Mouse (Mus musculus): Measurements from ENCODE around the gene Xbp1. TPM values are rescaled to one million over a fixed set of nuclear protein-coding genes. Genes with fewer than 3 reads are reported as not detected.
"Not testable (repeated sequence)": the region's sequence is repeated elsewhere in the genome, so short reads cannot be mapped to it uniquely, and the experiment has no call there.

Xbp1 gene
- polyA plus RNA-seq, 1 experiment from 2014 or later: 158 TPM

DNA sequence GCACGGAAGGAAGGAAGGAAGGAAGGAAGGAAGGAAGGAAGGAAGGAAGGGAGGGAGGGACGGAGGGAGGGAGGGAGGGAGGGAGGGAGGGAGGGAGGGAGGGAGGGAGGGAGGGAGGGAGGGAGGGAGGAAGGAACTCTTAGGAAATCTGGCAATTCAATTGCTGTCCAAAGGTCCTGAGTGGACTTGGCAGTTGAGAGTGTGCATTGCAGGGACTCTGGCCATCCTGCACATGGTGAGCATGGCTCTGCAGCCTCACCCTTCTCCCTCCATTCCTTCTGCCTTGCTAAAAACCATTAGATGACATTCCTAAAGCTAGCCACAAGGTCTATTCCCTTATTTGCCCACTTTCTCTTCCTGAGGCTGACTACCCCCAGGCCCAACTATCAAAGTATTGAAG is 9.8 kb upstream of the Xbp1 start:
- not testable (repeated sequence) for H3K4me2 ChIP-seq (replicated peaks; ENCODE audit: low read depth, low read length); H3K4me3 ChIP-seq (ENCODE audit: low read depth, low read length); DNase-seq (ENCODE audit: low spot score); H3K9ac ChIP-seq (ENCODE audit: low read depth, low read length); H3K9me3 ChIP-seq (ENCODE audit: control insufficient read depth, low read length); H3K36me3 ChIP-seq (ENCODE audit: control insufficient read depth, insufficient read depth, low read length); H3K27ac ChIP-seq (ENCODE audit: low read depth, low read length); ATAC-seq (ENCODE audit: low FRiP score); H3K27me3 ChIP-seq (ENCODE audit: control insufficient read depth, insufficient read depth, low read length); H3K4me1 ChIP-seq (replicated peaks; ENCODE audit: control insufficient read depth, insufficient read depth, low read length)
- no CpG with 5 or more reads among the region's 2 CpGs for WGBS

DNA sequence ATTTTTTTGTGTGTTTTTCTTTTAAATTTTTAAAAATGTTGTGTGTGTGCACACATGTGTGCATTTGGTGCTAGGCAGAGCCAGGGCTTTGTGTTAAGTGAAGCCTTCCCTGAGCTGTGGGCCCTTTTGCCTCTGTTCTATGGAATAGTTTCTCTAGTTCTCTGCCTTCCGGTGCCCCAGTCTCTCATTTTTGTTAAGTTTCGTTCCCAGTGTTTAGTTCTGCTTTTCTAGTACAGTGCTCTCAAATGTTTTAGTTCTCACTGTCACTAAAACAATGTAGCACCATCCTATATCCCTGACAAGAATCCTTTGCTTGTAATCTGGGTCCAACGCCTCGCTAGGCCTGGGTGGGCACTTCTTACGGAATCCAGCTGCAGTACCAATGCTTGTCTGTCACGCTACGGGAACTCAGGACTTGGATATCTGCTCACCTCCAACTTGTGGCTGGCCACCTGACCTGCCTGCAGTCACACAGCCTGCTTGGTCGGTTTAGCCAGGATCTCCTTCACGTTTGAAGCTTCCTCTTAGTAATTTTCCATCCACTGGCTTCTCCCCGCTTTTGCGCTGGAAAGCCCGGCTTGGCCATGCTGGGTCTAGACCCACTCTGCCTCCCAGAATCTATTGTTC is 8.2 kb upstream of the Xbp1 start:
- no peak overlapping the region for H3K27ac ChIP-seq (ENCODE audit: low read depth, low read length)
- WGBS: 81% methylated on average over 12 of the region's 12 CpGs
- no peaks in the 10 kb centered on the region for H3K36me3 ChIP-seq (ENCODE audit: control insufficient read depth, insufficient read depth, low read length)
- no peak overlapping the region for H3K9ac ChIP-seq (ENCODE audit: low read depth, low read length)
- H3K27me3 ChIP-seq (ENCODE audit: control insufficient read depth, insufficient read depth, low read length): no peaks in the 10 kb centered on the region
- ATAC-seq (ENCODE audit: low FRiP score): no peak
- H3K4me3 ChIP-seq (ENCODE audit: low read depth, low read length): no peak overlapping the region
- no peak for DNase-seq (ENCODE audit: low spot score)
- H3K4me1 ChIP-seq (replicated peaks; ENCODE audit: control insufficient read depth, insufficient read depth, low read length): no peaks in the 10 kb centered on the region
- H3K4me2 ChIP-seq (replicated peaks; ENCODE audit: low read depth, low read length): no peak overlapping the region
- no peaks in the 10 kb centered on the region for H3K9me3 ChIP-seq (ENCODE audit: control insufficient read depth, low read length)

DNA sequence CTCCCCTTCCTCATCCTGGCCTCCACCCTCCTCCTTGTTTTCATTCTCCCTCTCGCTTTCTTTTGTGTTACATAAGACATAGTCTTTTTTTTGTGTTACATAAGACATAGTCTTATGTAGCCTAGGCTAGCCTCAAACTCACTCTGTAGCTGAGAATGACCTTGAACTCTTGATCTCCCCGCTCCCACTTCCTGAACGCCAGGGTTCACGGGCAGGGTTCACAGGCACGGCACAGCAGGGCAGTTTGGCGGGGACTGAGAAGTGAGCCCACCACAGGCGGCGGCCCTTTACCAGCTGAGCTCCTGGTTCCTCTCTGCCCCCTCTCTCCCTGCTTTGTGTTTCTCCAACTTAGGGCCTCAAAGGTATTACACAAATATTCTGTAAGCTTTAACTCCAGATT is 7.5 kb upstream of the Xbp1 start:
- DNase-seq (ENCODE audit: low spot score) (no peak), ATAC-seq (ENCODE audit: low FRiP score) (no peak)
- WGBS: 76% methylated on average over 8 of the region's 8 CpGs
- Histone ChIP-seq H3K27me3 (ENCODE audit: control insufficient read depth, insufficient read depth, low read length) (no peaks in the 10 kb centered on the region), H3K9me3 (ENCODE audit: control insufficient read depth, low read length) (no peaks in the 10 kb centered on the region), H3K4me2 (replicated peaks; ENCODE audit: low read depth, low read length) (no peak overlapping the region), H3K36me3 (ENCODE audit: control insufficient read depth, insufficient read depth, low read length) (no peaks in the 10 kb centered on the region), H3K4me3 (ENCODE audit: low read depth, low read length) (no peak overlapping the region), H3K9ac (ENCODE audit: low read depth, low read length) (no peak overlapping the region), H3K4me1 (replicated peaks; ENCODE audit: control insufficient read depth, insufficient read depth, low read length) (no peaks in the 10 kb centered on the region), H3K27ac (ENCODE audit: low read depth, low read length) (no peak overlapping the region)

- Histone ChIP-seq H3K9ac (ENCODE audit: low read depth, low read length) (no peak overlapping the region), H3K27ac (ENCODE audit: low read depth, low read length) (no peak overlapping the region), H3K9me3 (ENCODE audit: control insufficient read depth, low read length) (no peaks in the 10 kb centered on the region), H3K36me3 (ENCODE audit: control insufficient read depth, insufficient read depth, low read length) (no peaks in the 10 kb centered on the region), H3K4me3 (ENCODE audit: low read depth, low read length) (no peak overlapping the region), H3K27me3 (ENCODE audit: control insufficient read depth, insufficient read depth, low read length) (no peaks in the 10 kb centered on the region), H3K4me2 (replicated peaks; ENCODE audit: low read depth, low read length) (no peak overlapping the region), H3K4me1 (replicated peaks; ENCODE audit: control insufficient read depth, insufficient read depth, low read length) (no peaks in the 10 kb centered on the region)
- DNase-seq (ENCODE audit: low spot score): no peak
- ATAC-seq (ENCODE audit: low FRiP score): no peak
- WGBS: 90% methylated on average over 4 of the region's 4 CpGs
Observed at GRCm38 (mm10) chr11:5514091-5514490, 6.4 kb upstream of the Xbp1 start.

GRCm38 (mm10) chr11:5515196-5515595 is 5.3 kb upstream of the Xbp1 start:
- Histone ChIP-seq H3K4me2 (replicated peaks; ENCODE audit: low read depth, low read length) (no peak overlapping the region), H3K9me3 (ENCODE audit: control insufficient read depth, low read length) (no peaks in the 10 kb centered on the region), H3K36me3 (ENCODE audit: control insufficient read depth, insufficient read depth, low read length) (no peaks in the 10 kb centered on the region), H3K27ac (ENCODE audit: low read depth, low read length) (no peak overlapping the region), H3K9ac (ENCODE audit: low read depth, low read length) (no peak overlapping the region), H3K4me3 (ENCODE audit: low read depth, low read length) (no peak overlapping the region), H3K27me3 (ENCODE audit: control insufficient read depth, insufficient read depth, low read length) (no peaks in the 10 kb centered on the region), H3K4me1 (replicated peaks; ENCODE audit: control insufficient read depth, insufficient read depth, low read length) (no peaks in the 10 kb centered on the region)
- ATAC-seq (ENCODE audit: low FRiP score) (no peak), DNase-seq (ENCODE audit: low spot score) (no peak)
- WGBS: 81% methylated on average over 6 of the region's 6 CpGs

DNA sequence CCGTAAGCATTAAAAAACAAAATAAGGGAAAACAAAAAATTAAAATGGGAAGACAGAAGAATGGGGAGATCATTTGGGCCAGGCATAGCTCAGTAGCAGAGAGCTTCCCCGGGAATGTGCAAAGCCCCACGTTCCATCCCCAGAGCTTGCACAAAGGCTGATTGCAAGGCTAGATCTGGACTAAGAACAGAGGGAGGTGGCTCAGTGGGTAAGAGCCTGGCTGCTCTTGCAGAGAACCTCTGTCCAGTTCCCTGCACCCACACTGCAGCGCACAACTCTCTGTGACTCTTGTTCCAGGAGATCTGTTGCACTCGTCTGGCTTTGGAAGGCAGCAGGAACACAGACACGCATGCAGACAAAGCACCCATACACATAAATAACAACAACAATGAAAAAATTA is 4.8 kb upstream of the Xbp1 start:
- no peaks in the 10 kb centered on the region for H3K36me3 ChIP-seq (ENCODE audit: control insufficient read depth, insufficient read depth, low read length)
- WGBS: 81% methylated on average over 6 of the region's 6 CpGs
- no peaks in the 10 kb centered on the region for H3K27me3 ChIP-seq (ENCODE audit: control insufficient read depth, insufficient read depth, low read length)
- no peak for DNase-seq (ENCODE audit: low spot score)
- H3K4me2 ChIP-seq (replicated peaks; ENCODE audit: low read depth, low read length): no peak overlapping the region
- H3K4me3 ChIP-seq (ENCODE audit: low read depth, low read length): no peak overlapping the region
- no peak overlapping the region for H3K27ac ChIP-seq (ENCODE audit: low read depth, low read length)
- no peak overlapping the region for H3K9ac ChIP-seq (ENCODE audit: low read depth, low read length)
- H3K9me3 ChIP-seq (ENCODE audit: control insufficient read depth, low read length): no peaks in the 10 kb centered on the region
- no peaks in the 10 kb centered on the region for H3K4me1 ChIP-seq (replicated peaks; ENCODE audit: control insufficient read depth, insufficient read depth, low read length)
- ATAC-seq (ENCODE audit: low FRiP score): no peak

- Histone ChIP-seq H3K4me1 (replicated peaks; ENCODE audit: control insufficient read depth, insufficient read depth, low read length) (no peaks in the 10 kb centered on the region), H3K9ac (ENCODE audit: low read depth, low read length) (no peak overlapping the region), H3K4me2 (replicated peaks; ENCODE audit: low read depth, low read length) (no peak overlapping the region), H3K36me3 (ENCODE audit: control insufficient read depth, insufficient read depth, low read length) (no peaks in the 10 kb centered on the region), H3K4me3 (ENCODE audit: low read depth, low read length) (no peak overlapping the region), H3K27me3 (ENCODE audit: control insufficient read depth, insufficient read depth, low read length) (no peaks in the 10 kb centered on the region), H3K27ac (ENCODE audit: low read depth, low read length) (no peak overlapping the region), H3K9me3 (ENCODE audit: control insufficient read depth, low read length) (no peaks in the 10 kb centered on the region)
- WGBS: 83% methylated on average over 7 of the region's 7 CpGs
- no peak for DNase-seq (ENCODE audit: low spot score)
- ATAC-seq (ENCODE audit: low FRiP score): no peak
Observed at GRCm38 (mm10) chr11:5516151-5516550, 4.3 kb upstream of the Xbp1 start.

GRCm38 (mm10) chr11:5516617-5517016 is 3.8 kb upstream of the Xbp1 start:
- H3K9ac ChIP-seq (ENCODE audit: low read depth, low read length): no peak overlapping the region
- H3K4me2 ChIP-seq (replicated peaks; ENCODE audit: low read depth, low read length): no peak overlapping the region
- no peaks in the 10 kb centered on the region for H3K4me1 ChIP-seq (replicated peaks; ENCODE audit: control insufficient read depth, insufficient read depth, low read length)
- H3K27ac ChIP-seq (ENCODE audit: low read depth, low read length): no peak overlapping the region
- H3K4me3 ChIP-seq (ENCODE audit: low read depth, low read length): no peak overlapping the region
- DNase-seq (ENCODE audit: low spot score): no peak
- no peaks in the 10 kb centered on the region for H3K27me3 ChIP-seq (ENCODE audit: control insufficient read depth, insufficient read depth, low read length)
- no peaks in the 10 kb centered on the region for H3K36me3 ChIP-seq (ENCODE audit: control insufficient read depth, insufficient read depth, low read length)
- ATAC-seq (ENCODE audit: low FRiP score): no peak
- no peaks in the 10 kb centered on the region for H3K9me3 ChIP-seq (ENCODE audit: control insufficient read depth, low read length)
- 92% methylated on average over 14 of the region's 14 CpGs for WGBS

DNA sequence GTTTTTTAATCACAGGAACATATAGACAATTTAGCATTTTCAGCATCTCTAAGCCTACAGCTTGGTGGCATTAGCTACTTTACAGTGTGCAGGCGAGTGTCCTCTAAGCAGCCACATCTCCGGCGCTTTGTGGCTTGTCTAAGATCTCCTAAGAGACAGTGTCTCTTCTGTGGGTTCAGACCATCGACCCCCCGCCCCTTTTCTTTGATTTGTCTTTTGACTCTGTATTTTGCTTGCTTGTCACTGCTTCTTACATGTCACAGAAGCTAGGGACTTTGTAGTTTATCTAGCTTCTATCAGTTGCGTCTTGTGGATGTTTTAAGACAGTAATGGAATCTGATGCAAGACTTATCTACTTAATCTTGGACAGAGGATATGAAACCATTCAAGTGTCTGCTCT is 3.1 kb upstream of the Xbp1 start:
- DNase-seq (ENCODE audit: low spot score) (no peak), ATAC-seq (ENCODE audit: low FRiP score) (no peak)
- no peak overlapping the region for H3K4me2 ChIP-seq (replicated peaks; ENCODE audit: low read depth, low read length)
- no peak overlapping the region for H3K4me3 ChIP-seq (ENCODE audit: low read depth, low read length)
- no peak overlapping the region for H3K27ac ChIP-seq (ENCODE audit: low read depth, low read length)
- WGBS: 93% methylated on average over 6 of the region's 6 CpGs
- H3K4me1 ChIP-seq (replicated peaks; ENCODE audit: control insufficient read depth, insufficient read depth, low read length): no peaks in the 10 kb centered on the region
- H3K27me3 ChIP-seq (ENCODE audit: control insufficient read depth, insufficient read depth, low read length): no peaks in the 10 kb centered on the region
- no peaks in the 10 kb centered on the region for H3K9me3 ChIP-seq (ENCODE audit: control insufficient read depth, low read length)
- H3K9ac ChIP-seq (ENCODE audit: low read depth, low read length): no peak overlapping the region
- no peaks in the 10 kb centered on the region for H3K36me3 ChIP-seq (ENCODE audit: control insufficient read depth, insufficient read depth, low read length)
